Mouse (Mus musculus) spleen, adult 2 months (tissue): ENCODE measurements around the gene Vps33a. TPM values are rescaled to one million over a fixed set of nuclear protein-coding genes. Genes with fewer than 3 reads are reported as not detected.

Experiments
- DNase-seq, 2 experiments: peaks; one replicate each; pipeline versions ENCODE4 v3.0.0 to v3.0.0-alpha.2; 2012 to 2021; ENCODE audit warnings: low spot score in 2 of 2, low read depth in 1 of 2
- H3K27ac ChIP-seq: fragments of 200-500 bp; 2 replicates; pipeline ENCODE4 v1.5.1; 2012; ENCODE audit warnings: low read length, inconsistent platforms; ENCODE audit not compliant: insufficient read depth
- H3K27me3 ChIP-seq: fragments of 200-500 bp; 2 replicates; pipeline ENCODE4 v1.6.1; 2012; ENCODE audit warnings: mild to moderate bottlenecking, moderate library complexity, low read length, inconsistent platforms; ENCODE audit not compliant: control insufficient read depth, insufficient read depth
- H3K36me3 ChIP-seq: fragments of 200-500 bp; 2 replicates; pipeline ENCODE4 v1.6.1; 2012; ENCODE audit warnings: mild to moderate bottlenecking, low read length, inconsistent platforms; ENCODE audit not compliant: control insufficient read depth, insufficient read depth
- H3K4me1 ChIP-seq: fragments of 200-500 bp; 2 replicates; pipeline ENCODE4 v1.6.1; 2011; ENCODE audit warnings: inconsistent platforms; ENCODE audit not compliant: control insufficient read depth, insufficient read depth, insufficient read length
- H3K4me3 ChIP-seq: fragments of 200-500 bp; 2 replicates; pipeline ENCODE4 v1.5.1; 2011; ENCODE audit warnings: mild to moderate bottlenecking, inconsistent platforms; ENCODE audit not compliant: insufficient read depth, insufficient read length; ENCODE audit errors: extremely low read depth
- CTCF ChIP-seq: fragments of 200-500 bp; IDR thresholded peaks from 2 replicates; pipeline ENCODE4 v1.5.1; 2011; ENCODE audit warnings: mild to moderate bottlenecking, inconsistent platforms; ENCODE audit not compliant: insufficient read depth, insufficient read length, insufficient replicate concordance; ENCODE audit errors: extremely low read depth
- POLR2A ChIP-seq: fragments of 200-500 bp; IDR thresholded peaks from 2 replicates; pipeline ENCODE4 v1.6.1; 2011; ENCODE audit warnings: low read depth, low read length, inconsistent platforms
- WGBS: fragments of 180-500 bp; shearing (Covaris S2); methylation state at CpG from one replicate; pipeline ENCODE4 v1.1.7; 2018; 5-methylcytosine and 5-hydroxymethylcytosine counted together
- polyA plus RNA-seq: library from polyadenylated mRNA; depleted of rRNA; stranded (reverse); fragments of >200 nt; gene quantifications from 2 replicates; pipeline ENCODE4 v1.2.3, GENCODE M21; 2012

Gene Vps33a
- polyA plus RNA-seq, 1 experiment = 12.2 TPM

DNA sequence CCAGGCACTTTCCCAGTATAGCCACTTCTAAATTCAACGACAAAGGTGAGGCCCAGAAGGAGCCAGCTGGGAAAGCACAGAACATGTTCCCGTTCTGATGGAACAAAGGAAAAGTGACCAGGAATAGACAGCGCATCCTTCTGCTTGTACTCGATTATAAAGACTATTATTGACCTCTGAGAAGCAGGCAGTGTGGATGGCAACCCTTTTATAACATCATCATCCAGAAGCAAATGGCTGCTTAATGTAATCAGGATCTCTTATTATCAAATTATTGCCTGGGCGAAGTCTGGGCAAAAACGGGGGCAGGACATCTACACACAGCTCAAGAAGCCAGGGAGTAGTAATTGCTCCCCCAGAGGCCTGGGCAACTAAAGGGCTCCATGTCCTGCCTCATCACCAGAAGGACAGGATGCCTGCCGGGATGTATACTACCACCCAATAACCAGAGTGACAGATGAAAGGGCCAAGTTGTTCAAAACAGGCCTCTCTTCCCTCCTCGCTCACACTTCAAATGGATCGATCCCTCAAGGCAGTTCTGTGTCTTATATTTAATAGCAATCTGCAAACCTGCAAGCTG lies 46.8 kb downstream of the Vps33a start:
- Histone ChIP-seq H3K27ac (no peak overlapping the region), H3K36me3 (peaks cover 13% of the 10 kb centered on the region), H3K27me3 (no peaks in the 10 kb centered on the region), H3K4me3 (no peak overlapping the region), H3K4me1 (peaks cover 4% of the 10 kb centered on the region)
- TF ChIP-seq CTCF (no peak), POLR2A (no peak)
- WGBS = 93% methylated on average over 9 of the region's 9 CpGs
- no peak for DNase-seq

DNA sequence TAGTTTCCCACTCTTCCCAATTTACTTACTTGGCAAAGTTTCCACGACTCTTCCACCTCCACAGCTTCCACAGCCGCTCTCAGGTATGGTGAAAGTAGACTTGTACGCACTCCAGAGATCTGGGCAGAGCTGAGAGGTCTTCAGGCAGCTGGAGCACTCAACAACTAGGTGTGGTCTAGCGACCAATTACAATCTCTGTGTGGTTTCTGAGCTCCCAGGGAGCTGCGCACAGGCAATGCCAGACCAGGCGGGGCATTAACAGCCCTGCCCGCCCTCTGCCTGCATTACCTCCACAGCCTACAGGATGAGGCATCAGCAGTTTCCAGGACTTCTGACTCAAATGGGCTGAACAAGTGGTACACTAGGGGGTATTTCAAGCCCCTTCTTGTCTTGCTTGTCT lies 47.6 kb downstream of the Vps33a start, which contains the start of gene Gm49027:
TSS of gene Gm49027 (minus strand) at position 208 of the 400 bp plus-strand sequence.
- TF ChIP-seq POLR2A (no peak), CTCF (no peak)
- H3K4me3 ChIP-seq = peak within 1 kb of the TSS; percentile 98
- H3K4me1 ChIP-seq = peaks cover 4% of the 10 kb centered on the region
- DNase-seq = no peak
- no peaks in the 10 kb centered on the region for H3K27me3 ChIP-seq
- H3K36me3 ChIP-seq = peaks cover 7% of the 10 kb centered on the region
- 89% methylated on average over 7 of the region's 7 CpGs for WGBS
- no peak within 1 kb of the TSS for H3K27ac ChIP-seq

DNA sequence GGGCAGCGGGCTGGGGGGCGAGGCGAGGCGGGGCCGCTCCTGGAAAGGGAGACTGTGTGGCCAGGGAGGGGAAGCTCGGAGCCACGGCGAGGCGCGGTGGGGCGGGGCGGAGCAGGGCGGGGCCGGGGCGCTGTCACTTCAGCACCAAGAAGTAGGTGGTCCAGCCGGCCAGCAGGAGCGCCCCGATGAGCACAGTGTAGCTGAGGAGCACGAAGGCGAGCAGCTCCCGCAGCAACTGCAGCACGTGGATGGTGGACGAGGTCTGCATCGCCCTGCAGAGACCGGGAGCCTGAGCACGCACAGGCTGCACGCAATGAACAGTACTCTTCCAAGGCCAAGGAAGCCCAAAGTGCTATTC lies 48.5 kb downstream of the Vps33a start:
- Histone ChIP-seq H3K27me3 (no peaks in the 10 kb centered on the region), H3K27ac (no peak overlapping the region), H3K4me3 (peak overlapping the region; percentile 98), H3K4me1 (peaks cover 4% of the 10 kb centered on the region), H3K36me3 (peaks cover 3% of the 10 kb centered on the region)
- WGBS = 4% methylated on average over 26 of the region's 27 CpGs
- no peak for DNase-seq
- TF ChIP-seq CTCF = no peak
- TF ChIP-seq POLR2A = no peak

DNA sequence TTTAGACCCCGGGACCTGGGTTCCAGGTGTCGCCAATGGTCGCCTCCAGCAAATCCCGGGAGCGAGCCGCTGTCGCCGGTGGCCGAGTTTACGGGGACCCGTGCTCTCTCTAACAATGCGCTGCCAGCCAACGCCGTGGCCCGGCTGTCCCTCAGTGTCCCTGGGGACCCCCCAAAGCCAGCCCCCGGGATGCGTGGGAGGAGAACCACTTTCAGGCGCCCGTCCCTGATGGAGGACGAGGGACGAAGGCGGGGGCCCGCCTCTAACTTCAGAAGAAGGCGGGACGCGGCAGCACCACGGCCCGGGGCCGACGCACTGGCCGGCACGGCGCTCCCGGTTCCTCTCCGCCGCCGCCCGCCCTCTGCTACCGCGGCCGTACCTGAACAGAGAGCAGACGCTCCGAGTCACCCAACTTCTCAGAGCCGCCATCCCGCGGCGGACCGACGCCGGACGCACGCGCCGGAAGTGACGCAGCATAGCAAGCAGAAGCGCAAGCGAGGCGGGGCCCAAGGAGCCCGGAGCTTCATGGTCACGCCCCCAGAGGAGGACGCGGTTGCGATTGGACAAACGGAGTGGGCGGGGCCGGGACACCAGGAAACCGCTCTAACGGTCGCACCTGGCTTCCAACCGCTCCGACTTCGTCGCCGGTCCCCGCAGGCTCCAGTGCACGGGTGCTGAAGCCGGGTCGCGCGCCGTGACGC lies 49.0 kb downstream of the Vps33a start, which contains the start of gene Diablo:
TSS of gene Diablo (minus strand) at position 485 of the 701 bp plus-strand sequence.
- WGBS = under 1% methylated on average over 82 of the region's 82 CpGs
- Histone ChIP-seq H3K27me3 (no peaks in the 10 kb centered on the region), H3K4me1 (peaks cover 4% of the 10 kb centered on the region), H3K36me3 (peaks cover 3% of the 10 kb centered on the region), H3K4me3 (peak within 1 kb of the TSS; percentile 98), H3K27ac (peak within 1 kb of the TSS; percentile 79)
- peak; percentile 98 to 99 for DNase-seq
- TF ChIP-seq POLR2A (peak; percentile 93), CTCF (no peak)

DNA sequence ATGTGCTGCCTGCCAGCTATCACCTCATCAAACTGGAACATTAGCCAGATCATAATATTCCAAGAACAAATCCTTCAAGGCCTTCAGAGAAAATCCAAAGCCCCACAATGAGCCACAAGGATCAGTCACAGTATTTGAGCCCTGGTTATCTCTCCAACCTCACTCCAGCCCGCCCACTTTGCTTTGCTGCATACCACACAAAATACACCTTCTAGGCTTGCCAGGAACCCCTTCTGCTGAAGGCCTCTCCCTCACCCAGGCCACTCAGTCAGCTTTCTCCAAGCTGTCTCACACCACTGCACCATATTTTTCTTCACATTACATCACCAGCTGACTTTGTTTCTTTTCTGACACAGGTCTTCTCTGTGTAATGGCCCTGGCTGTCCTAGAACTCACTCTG lies 50.7 kb downstream of the Vps33a start:
- Histone ChIP-seq H3K36me3 (peaks cover 5% of the 10 kb centered on the region), H3K27ac (no peak overlapping the region), H3K27me3 (no peaks in the 10 kb centered on the region), H3K4me1 (peaks cover 4% of the 10 kb centered on the region), H3K4me3 (no peak overlapping the region)
- no peak for DNase-seq
- TF ChIP-seq CTCF = no peak
- 89% methylated on average over 1 of the region's 1 CpGs for WGBS

DNA sequence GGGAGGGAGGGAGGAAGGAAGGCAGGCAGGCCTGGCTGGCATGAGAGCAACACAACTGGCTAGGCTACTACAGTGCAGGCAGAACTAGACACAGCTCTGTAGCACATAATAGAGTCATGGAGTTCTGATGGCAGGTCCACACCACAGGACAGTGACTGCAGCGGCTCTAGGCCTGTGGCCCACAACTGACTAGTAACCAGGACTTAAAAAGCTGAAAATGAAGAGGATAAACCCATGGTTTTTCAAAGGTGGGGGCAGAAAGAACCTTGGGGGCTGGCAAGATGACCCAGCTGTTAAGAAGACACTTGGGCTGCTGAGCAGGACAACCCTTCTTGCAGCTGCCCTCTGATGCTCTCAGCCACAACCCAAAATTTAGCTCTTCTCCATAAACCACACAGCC lies 51.2 kb downstream of the Vps33a start:
- Histone ChIP-seq H3K27me3 (no peaks in the 10 kb centered on the region), H3K4me3 (no peak overlapping the region), H3K4me1 (peaks cover 4% of the 10 kb centered on the region), H3K27ac (no peak overlapping the region), H3K36me3 (peaks cover 6% of the 10 kb centered on the region)
- no peak for DNase-seq
- WGBS = 93% methylated on average over 1 of the region's 1 CpGs
- TF ChIP-seq POLR2A (no peak), CTCF (no peak)

DNA sequence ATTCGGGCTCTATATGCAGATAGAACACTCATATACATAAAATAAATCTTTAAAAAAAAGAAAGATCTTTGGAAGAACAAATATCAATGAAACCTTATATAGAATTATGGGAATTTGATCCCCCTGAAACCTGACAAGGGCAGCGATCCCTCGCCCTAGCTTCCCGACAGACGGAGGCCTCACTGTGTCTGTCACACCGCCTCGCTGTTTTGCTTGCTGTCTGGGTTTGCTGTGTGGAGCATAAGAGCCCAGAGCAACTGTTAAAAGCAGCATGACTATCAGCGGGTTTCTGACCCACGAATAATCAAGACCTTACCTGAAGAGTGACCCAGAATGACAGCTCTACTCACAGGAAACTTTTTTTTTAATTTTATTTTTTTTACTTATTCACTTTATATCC lies 52.2 kb downstream of the Vps33a start:
- no peaks in the 10 kb centered on the region for H3K27me3 ChIP-seq
- 95% methylated on average over 9 of the region's 9 CpGs for WGBS

More for the DNA sequence above, 52.2 kb downstream of the Vps33a start:
- TF ChIP-seq CTCF = no peak
- no peak for TF ChIP-seq POLR2A
- Histone ChIP-seq H3K27ac (no peak overlapping the region), H3K4me3 (no peak overlapping the region), H3K36me3 (peaks cover 6% of the 10 kb centered on the region), H3K4me1 (peaks cover 4% of the 10 kb centered on the region)
- no peak for DNase-seq
